Mouse (Mus musculus): ENCODE data around the gene Nceh1. TPM values are rescaled to one million over a fixed set of nuclear protein-coding genes. Genes with fewer than 3 reads are reported as not detected.

Gene Nceh1
- polyA plus RNA-seq, 1 experiment from 2014 or later = 3.0 TPM

DNA sequence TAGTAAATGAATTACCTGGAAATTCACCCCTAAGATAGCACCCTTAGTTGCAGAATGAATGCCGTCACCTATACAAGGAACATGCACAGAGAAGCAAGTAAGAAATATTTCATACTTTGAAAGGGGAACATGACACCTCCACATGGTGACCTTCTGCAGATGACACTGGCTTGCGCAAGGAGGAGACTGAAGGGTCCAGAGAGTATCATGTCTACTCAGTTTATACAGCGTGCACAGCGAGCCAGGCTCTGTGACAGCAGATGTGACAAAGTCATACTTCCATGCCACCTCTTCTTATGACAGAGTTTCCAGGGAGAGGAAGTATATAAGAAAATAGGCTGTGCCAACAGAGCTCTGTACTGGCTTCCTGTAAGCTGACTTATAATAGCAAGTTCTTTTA is 128.7 kb downstream of the Nceh1 start:
- H3K4me1 ChIP-seq (replicated peaks; ENCODE audit: control insufficient read depth, insufficient read depth, low read length) = no peaks in the 10 kb centered on the region
- H3K4me2 ChIP-seq (replicated peaks; ENCODE audit: low read depth, low read length) = no peak overlapping the region
- WGBS = 87% methylated on average over 4 of the region's 4 CpGs
- no peaks in the 10 kb centered on the region for H3K36me3 ChIP-seq (ENCODE audit: control insufficient read depth, insufficient read depth, low read length)
- H3K27me3 ChIP-seq (ENCODE audit: control insufficient read depth, insufficient read depth, low read length) = no peaks in the 10 kb centered on the region
- no peak overlapping the region for H3K4me3 ChIP-seq (ENCODE audit: low read depth, low read length)
- H3K9ac ChIP-seq (ENCODE audit: low read depth, low read length) = no peak overlapping the region
- ATAC-seq (ENCODE audit: low FRiP score) (no peak), DNase-seq (ENCODE audit: low spot score) (no peak)
- no peaks in the 10 kb centered on the region for H3K9me3 ChIP-seq (ENCODE audit: control insufficient read depth, low read length)
- H3K27ac ChIP-seq (ENCODE audit: low read depth, low read length) = no peak overlapping the region

DNA sequence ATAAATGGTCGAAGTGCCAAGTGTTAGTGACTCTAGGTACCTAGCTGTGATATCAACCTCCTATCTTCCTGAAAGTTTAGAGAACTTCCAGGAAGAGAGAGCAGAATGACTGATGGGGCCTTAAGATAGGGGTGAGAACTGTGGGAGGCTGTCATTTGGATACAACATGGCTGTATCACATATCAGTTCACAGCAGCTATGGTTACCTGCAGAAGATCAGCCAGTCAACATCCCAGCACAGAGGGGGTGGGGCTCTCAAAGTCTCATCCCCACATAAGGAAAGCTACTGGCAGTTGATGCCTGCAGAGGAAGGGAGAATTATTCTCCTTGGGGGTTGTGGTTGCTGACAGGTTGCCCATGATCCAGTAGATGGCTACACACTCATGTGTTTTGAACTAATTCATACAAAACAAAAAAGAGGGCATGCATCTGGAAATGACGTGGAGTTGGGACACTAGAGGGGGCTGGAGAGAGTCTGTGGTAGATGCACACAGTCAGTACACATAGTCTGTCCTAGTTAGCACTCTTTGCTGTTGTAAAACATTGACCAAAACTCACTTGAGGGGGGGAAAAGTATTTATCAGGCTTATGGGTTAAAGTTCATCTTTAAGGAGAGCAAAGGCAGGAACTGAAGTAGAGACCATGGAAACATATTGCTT is 131.9 kb downstream of the Nceh1 start:
- Histone ChIP-seq H3K9ac (ENCODE audit: low read depth, low read length) (no peak overlapping the region), H3K4me1 (replicated peaks; ENCODE audit: control insufficient read depth, insufficient read depth, low read length) (no peaks in the 10 kb centered on the region), H3K4me3 (ENCODE audit: low read depth, low read length) (no peak overlapping the region), H3K4me2 (replicated peaks; ENCODE audit: low read depth, low read length) (no peak overlapping the region), H3K9me3 (ENCODE audit: control insufficient read depth, low read length) (no peaks in the 10 kb centered on the region), H3K27me3 (ENCODE audit: control insufficient read depth, insufficient read depth, low read length) (no peaks in the 10 kb centered on the region), H3K36me3 (ENCODE audit: control insufficient read depth, insufficient read depth, low read length) (no peaks in the 10 kb centered on the region), H3K27ac (ENCODE audit: low read depth, low read length) (no peak overlapping the region)
- no peak for DNase-seq (ENCODE audit: low spot score)
- 69% methylated on average over 2 of the region's 2 CpGs for WGBS
- no peak for ATAC-seq (ENCODE audit: low FRiP score)

DNA sequence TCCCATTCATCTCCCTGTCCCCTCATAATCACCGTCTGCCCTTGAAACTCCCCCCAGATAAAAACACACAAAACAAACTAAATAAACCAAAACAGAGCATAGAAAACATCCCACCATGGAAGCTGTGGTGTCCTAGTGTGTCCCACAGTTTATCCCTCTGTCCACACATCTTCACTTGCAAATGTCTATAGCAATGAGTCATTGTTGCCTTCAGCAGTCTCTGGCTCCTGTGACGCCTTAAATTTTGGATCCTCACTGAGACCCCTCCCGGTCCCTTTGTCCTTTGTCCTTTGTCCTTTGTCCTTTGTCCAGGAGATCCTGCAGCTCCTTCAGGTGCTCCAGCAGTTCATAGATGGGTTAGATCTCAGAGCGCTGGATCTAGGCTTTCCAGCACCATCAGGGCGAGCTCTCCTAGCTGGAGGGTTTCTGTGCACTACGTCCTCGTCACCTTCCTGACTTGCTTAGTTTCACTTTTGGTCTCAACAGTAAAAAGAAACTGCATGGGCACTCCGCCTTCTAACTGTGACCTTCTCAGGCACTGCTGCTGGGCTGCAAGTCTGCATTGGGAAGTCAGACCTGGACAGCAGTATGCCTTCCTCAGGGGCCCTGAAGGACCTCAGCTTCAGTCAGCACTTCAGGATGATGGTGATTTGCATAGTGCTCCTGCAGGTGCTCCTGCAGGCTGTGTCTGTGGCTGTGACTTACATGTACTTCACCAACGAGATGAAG is 134.0 kb downstream of the Nceh1 start, which contains the start of gene Tnfsf10:
Gene Tnfsf10, plus strand, starts transcription at position 470 of the 729 bp plus-strand sequence.
- H3K4me3 ChIP-seq (ENCODE audit: low read depth, low read length) = no peak within 1 kb of the TSS
- no peaks in the 10 kb centered on the region for H3K27me3 ChIP-seq (ENCODE audit: control insufficient read depth, insufficient read depth, low read length)
- H3K9ac ChIP-seq (ENCODE audit: low read depth, low read length) = no peak within 1 kb of the TSS
- H3K27ac ChIP-seq (ENCODE audit: low read depth, low read length) = no peak within 1 kb of the TSS
- DNase-seq (ENCODE audit: low spot score) = no peak
- no peaks in the 10 kb centered on the region for H3K9me3 ChIP-seq (ENCODE audit: control insufficient read depth, low read length)
- H3K4me2 ChIP-seq (replicated peaks; ENCODE audit: low read depth, low read length) = no peak within 1 kb of the TSS
- no peaks in the 10 kb centered on the region for H3K4me1 ChIP-seq (replicated peaks; ENCODE audit: control insufficient read depth, insufficient read depth, low read length)
- no peaks in the 10 kb centered on the region for H3K36me3 ChIP-seq (ENCODE audit: control insufficient read depth, insufficient read depth, low read length)
- no peak for ATAC-seq (ENCODE audit: low FRiP score)
- WGBS = 80% methylated on average over 9 of the region's 9 CpGs

GRCm38 (mm10) chr3:27317288-27318024 is 134.7 kb downstream of the Nceh1 start:
- H3K27ac ChIP-seq (ENCODE audit: low read depth, low read length) = no peak overlapping the region
- no peak for DNase-seq (ENCODE audit: low spot score)
- 86% methylated on average over 4 of the region's 4 CpGs for WGBS
- no peaks in the 10 kb centered on the region for H3K4me1 ChIP-seq (replicated peaks; ENCODE audit: control insufficient read depth, insufficient read depth, low read length)
- no peak overlapping the region for H3K4me3 ChIP-seq (ENCODE audit: low read depth, low read length)
- H3K9me3 ChIP-seq (ENCODE audit: control insufficient read depth, low read length) = no peaks in the 10 kb centered on the region
- no peak overlapping the region for H3K9ac ChIP-seq (ENCODE audit: low read depth, low read length)
- H3K36me3 ChIP-seq (ENCODE audit: control insufficient read depth, insufficient read depth, low read length) = no peaks in the 10 kb centered on the region
- H3K27me3 ChIP-seq (ENCODE audit: control insufficient read depth, insufficient read depth, low read length) = no peaks in the 10 kb centered on the region
- no peak for ATAC-seq (ENCODE audit: low FRiP score)
- no peak overlapping the region for H3K4me2 ChIP-seq (replicated peaks; ENCODE audit: low read depth, low read length)

DNA sequence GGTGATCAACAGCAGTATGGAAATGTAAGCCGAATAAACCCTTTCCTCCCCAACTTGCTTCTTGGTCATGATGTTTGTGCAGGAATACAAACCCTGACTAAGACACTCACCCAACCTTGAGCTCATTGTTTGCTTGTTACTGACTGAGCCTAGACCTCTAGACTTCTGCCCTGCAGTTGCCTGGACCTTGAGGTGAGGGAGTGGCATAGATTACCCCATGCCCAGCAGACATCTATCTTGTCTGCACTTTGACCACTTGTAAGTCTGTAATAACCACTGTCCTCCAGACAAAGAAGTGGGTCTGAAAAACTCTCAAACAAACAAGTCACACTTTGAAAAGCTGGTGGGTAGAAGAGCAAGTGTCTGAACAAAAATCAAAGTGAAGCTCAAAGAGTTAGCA is 136.9 kb downstream of the Nceh1 start:
- H3K27ac ChIP-seq (ENCODE audit: low read depth, low read length) = no peak overlapping the region
- no peak for ATAC-seq (ENCODE audit: low FRiP score)

GRCm38 (mm10) chr3:27320613-27321495 is 138.1 kb downstream of the Nceh1 start:
- Histone ChIP-seq H3K4me2 (replicated peaks; ENCODE audit: low read depth, low read length) (no peak overlapping the region), H3K27ac (ENCODE audit: low read depth, low read length) (no peak overlapping the region), H3K9ac (ENCODE audit: low read depth, low read length) (no peak overlapping the region), H3K4me1 (replicated peaks; ENCODE audit: control insufficient read depth, insufficient read depth, low read length) (no peaks in the 10 kb centered on the region), H3K4me3 (ENCODE audit: low read depth, low read length) (no peak overlapping the region), H3K9me3 (ENCODE audit: control insufficient read depth, low read length) (no peaks in the 10 kb centered on the region), H3K27me3 (ENCODE audit: control insufficient read depth, insufficient read depth, low read length) (no peaks in the 10 kb centered on the region), H3K36me3 (ENCODE audit: control insufficient read depth, insufficient read depth, low read length) (no peaks in the 10 kb centered on the region)
- DNase-seq (ENCODE audit: low spot score) (no peak), ATAC-seq (ENCODE audit: low FRiP score) (no peak)
- 81% methylated on average over 9 of the region's 9 CpGs for WGBS

More for the DNA sequence above, 136.9 kb downstream of the Nceh1 start:
- Histone ChIP-seq H3K4me1 (replicated peaks; ENCODE audit: control insufficient read depth, insufficient read depth, low read length) (no peaks in the 10 kb centered on the region), H3K4me2 (replicated peaks; ENCODE audit: low read depth, low read length) (no peak overlapping the region), H3K9ac (ENCODE audit: low read depth, low read length) (no peak overlapping the region), H3K9me3 (ENCODE audit: control insufficient read depth, low read length) (no peaks in the 10 kb centered on the region), H3K27me3 (ENCODE audit: control insufficient read depth, insufficient read depth, low read length) (no peaks in the 10 kb centered on the region), H3K36me3 (ENCODE audit: control insufficient read depth, insufficient read depth, low read length) (no peaks in the 10 kb centered on the region), H3K4me3 (ENCODE audit: low read depth, low read length) (no peak overlapping the region)
- no peak for DNase-seq (ENCODE audit: low spot score)
- 100% methylated on average over 1 of the region's 1 CpGs for WGBS

DNA sequence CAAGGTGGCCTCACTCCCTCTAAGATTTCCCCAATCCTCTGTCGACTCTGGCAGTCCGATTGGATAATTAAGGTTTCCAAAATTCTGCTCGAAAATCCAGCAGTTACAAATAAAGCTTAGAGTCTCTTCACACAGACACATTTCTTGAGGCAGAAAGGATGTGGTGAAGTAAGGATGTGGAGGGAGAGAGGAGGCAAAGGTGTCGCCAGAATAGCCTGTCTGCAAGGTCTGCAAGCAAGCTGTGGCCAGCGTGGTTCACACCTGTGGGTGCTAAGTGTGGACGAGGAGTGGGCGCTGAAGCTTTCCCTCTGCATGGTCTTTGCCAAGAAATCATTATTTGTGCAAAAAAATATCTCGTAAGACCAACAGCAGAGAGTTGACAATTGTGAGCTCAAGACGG is 139.8 kb downstream of the Nceh1 start:
- no peak for DNase-seq (ENCODE audit: low spot score)
- WGBS = 86% methylated on average over 9 of the region's 9 CpGs
- no peak overlapping the region for H3K4me2 ChIP-seq (replicated peaks; ENCODE audit: low read depth, low read length)

DNA sequence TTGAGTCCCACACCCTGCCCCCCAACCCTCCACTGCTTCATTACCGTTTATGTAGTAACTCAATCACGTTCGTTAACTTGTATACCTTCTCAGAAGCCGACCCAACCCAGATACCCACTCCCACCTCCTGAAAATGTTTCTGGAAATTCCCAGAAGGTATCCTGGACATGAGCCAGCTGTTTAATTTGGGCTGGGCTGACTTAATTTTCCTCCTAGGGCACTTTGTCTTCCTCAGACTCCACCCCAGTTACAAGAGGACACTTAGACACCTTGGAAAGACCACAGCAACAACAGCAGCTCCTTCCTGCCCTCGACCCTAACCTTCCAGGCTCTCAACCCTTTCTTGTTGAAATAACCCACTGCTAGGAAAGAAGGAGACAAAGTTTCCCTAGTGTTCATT is 140.8 kb downstream of the Nceh1 start:
- DNase-seq (ENCODE audit: low spot score) = no peak
- Histone ChIP-seq H3K36me3 (ENCODE audit: control insufficient read depth, insufficient read depth, low read length) (no peaks in the 10 kb centered on the region), H3K4me3 (ENCODE audit: low read depth, low read length) (no peak overlapping the region), H3K9me3 (ENCODE audit: control insufficient read depth, low read length) (no peaks in the 10 kb centered on the region), H3K27ac (ENCODE audit: low read depth, low read length) (no peak overlapping the region), H3K4me2 (replicated peaks; ENCODE audit: low read depth, low read length) (no peak overlapping the region), H3K4me1 (replicated peaks; ENCODE audit: control insufficient read depth, insufficient read depth, low read length) (no peaks in the 10 kb centered on the region), H3K27me3 (ENCODE audit: control insufficient read depth, insufficient read depth, low read length) (no peaks in the 10 kb centered on the region), H3K9ac (ENCODE audit: low read depth, low read length) (no peak overlapping the region)
- ATAC-seq (ENCODE audit: low FRiP score) = no peak
- WGBS = 82% methylated on average over 5 of the region's 5 CpGs

More for the DNA sequence above, 139.8 kb downstream of the Nceh1 start:
- Histone ChIP-seq H3K36me3 (ENCODE audit: control insufficient read depth, insufficient read depth, low read length) (no peaks in the 10 kb centered on the region), H3K4me1 (replicated peaks; ENCODE audit: control insufficient read depth, insufficient read depth, low read length) (no peaks in the 10 kb centered on the region), H3K4me3 (ENCODE audit: low read depth, low read length) (no peak overlapping the region), H3K27ac (ENCODE audit: low read depth, low read length) (no peak overlapping the region), H3K27me3 (ENCODE audit: control insufficient read depth, insufficient read depth, low read length) (no peaks in the 10 kb centered on the region), H3K9ac (ENCODE audit: low read depth, low read length) (no peak overlapping the region), H3K9me3 (ENCODE audit: control insufficient read depth, low read length) (no peaks in the 10 kb centered on the region)
- no peak for ATAC-seq (ENCODE audit: low FRiP score)

Data from hindbrain, embryonic 11.5 days (tissue).